Mouse (Mus musculus) liver, postnatal 0 days (tissue): ENCODE results near the gene Epha4.

Experiments used
- CTCF ChIP-seq: sonication (generic); IDR thresholded peaks from 2 replicates; pipeline ENCODE4 v1.5.1; 2016; ENCODE audit warnings: antibody characterized with exemption, low read depth
- EP300 ChIP-seq: IDR thresholded peaks from 2 replicates; pipeline ENCODE4 v1.6.1; 2016; ENCODE audit warnings: antibody characterized with exemption, low read depth, mild to moderate bottlenecking

DNA sequence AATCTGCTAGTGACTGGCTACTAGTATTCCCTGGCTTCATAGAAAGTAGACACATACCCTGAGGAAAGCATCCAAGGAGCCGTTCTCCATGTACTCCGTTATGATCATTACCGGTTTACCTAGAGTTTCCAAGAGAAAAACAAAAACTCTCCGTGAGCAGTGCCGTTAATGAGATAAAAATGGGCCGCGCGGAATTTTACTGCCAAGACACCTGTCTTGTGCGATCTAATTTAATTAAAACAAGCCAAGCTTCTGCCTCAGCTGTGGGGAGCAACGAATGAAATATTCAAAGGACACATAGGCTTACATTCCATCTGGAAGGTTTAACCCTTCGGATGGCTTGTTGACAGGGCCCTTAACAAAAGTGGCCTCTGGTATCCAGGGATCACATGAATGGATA, 131.4 kb downstream of the Epha4 start:
- no peak for TF ChIP-seq CTCF
- no peak for TF ChIP-seq EP300
